Mouse (Mus musculus): ENCODE results near the gene Smlr1. TPM values are rescaled to one million over a fixed set of nuclear protein-coding genes. Genes with fewer than 3 reads are reported as not detected.

Smlr1 gene
- 2.2 and 2.4 TPM in 2 replicates for polyA plus RNA-seq (2014; fragmentation: Nextera tagmentation; extraction: Ambion mirVana)

- ATAC-seq (replicated peaks; ENCODE audit: low FRiP score) (no peak), DNase-seq (ENCODE audit: low spot score) (no peak)
- Histone ChIP-seq H3K4me3 (ENCODE audit: low read depth, low read length) (no peak within 1 kb of the TSS), H3K27me3 (replicated peaks; ENCODE audit: control insufficient read depth, insufficient read depth, low read length) (no peaks in the 10 kb centered on the region), H3K4me1 (replicated peaks; ENCODE audit: control insufficient read depth, insufficient read depth, low read length) (no peaks in the 10 kb centered on the region), H3K36me3 (ENCODE audit: control insufficient read depth, insufficient read depth, low read length) (no peaks in the 10 kb centered on the region), H3K4me2 (no peak within 1 kb of the TSS; the same call in 1 of the 2 replicates), H3K9me3 (ENCODE audit: control insufficient read depth, low read length) (no peaks in the 10 kb centered on the region), H3K27ac (ENCODE audit: low read depth, low read length) (no peak within 1 kb of the TSS), H3K9ac (ENCODE audit: low read depth, low read length) (no peak within 1 kb of the TSS)
- WGBS = 78% methylated on average over 10 of the region's 10 CpGs
Observed at GRCm38 (mm10) chr10:25535891-25536331, at the start of gene Smlr1. Gene Smlr1 (minus strand): TSS chr10:25536267.

GRCm38 (mm10) chr10:25584899-25585298 lies 48.8 kb upstream of the Smlr1 start:
- 89% methylated on average over 6 of the region's 6 CpGs for WGBS
- no peaks in the 10 kb centered on the region for H3K4me1 ChIP-seq (replicated peaks; ENCODE audit: control insufficient read depth, insufficient read depth, low read length)
- H3K9ac ChIP-seq (ENCODE audit: low read depth, low read length) = no peak overlapping the region
- no peaks in the 10 kb centered on the region for H3K9me3 ChIP-seq (ENCODE audit: control insufficient read depth, low read length)
- ATAC-seq (replicated peaks; ENCODE audit: low FRiP score) (no peak), DNase-seq (ENCODE audit: low spot score) (no peak)
- H3K36me3 ChIP-seq (ENCODE audit: control insufficient read depth, insufficient read depth, low read length) = no peaks in the 10 kb centered on the region
- no peak overlapping the region for H3K4me2 ChIP-seq
- H3K27ac ChIP-seq (ENCODE audit: low read depth, low read length) = no peak overlapping the region
- no peak overlapping the region for H3K4me3 ChIP-seq (ENCODE audit: low read depth, low read length)
- no peaks in the 10 kb centered on the region for H3K27me3 ChIP-seq (replicated peaks; ENCODE audit: control insufficient read depth, insufficient read depth, low read length)

- ATAC-seq (replicated peaks; ENCODE audit: low FRiP score) (no peak), DNase-seq (ENCODE audit: low spot score) (no peak)
- H3K9me3 ChIP-seq (ENCODE audit: control insufficient read depth, low read length) = no peaks in the 10 kb centered on the region
- H3K4me1 ChIP-seq (replicated peaks; ENCODE audit: control insufficient read depth, insufficient read depth, low read length) = no peaks in the 10 kb centered on the region
- H3K36me3 ChIP-seq (ENCODE audit: control insufficient read depth, insufficient read depth, low read length) = no peaks in the 10 kb centered on the region
- no peak overlapping the region for H3K9ac ChIP-seq (ENCODE audit: low read depth, low read length)
- no peak overlapping the region for H3K27ac ChIP-seq (ENCODE audit: low read depth, low read length)
- 59% methylated on average over 2 of the region's 2 CpGs for WGBS
- no peak overlapping the region for H3K4me3 ChIP-seq (ENCODE audit: low read depth, low read length)
- no peaks in the 10 kb centered on the region for H3K27me3 ChIP-seq (replicated peaks; ENCODE audit: control insufficient read depth, insufficient read depth, low read length)
- no peak overlapping the region for H3K4me2 ChIP-seq
Observed at GRCm38 (mm10) chr10:25580066-25580465, 44.0 kb upstream of the Smlr1 start.

- H3K4me2 ChIP-seq = no peak overlapping the region
Observed at GRCm38 (mm10) chr10:25571319-25572240, 35.5 kb upstream of the Smlr1 start.

GRCm38 (mm10) chr10:25552936-25553335 lies 16.9 kb upstream of the Smlr1 start:
- no peaks in the 10 kb centered on the region for H3K27me3 ChIP-seq (replicated peaks; ENCODE audit: control insufficient read depth, insufficient read depth, low read length)
- ATAC-seq (replicated peaks; ENCODE audit: low FRiP score) (no peak), DNase-seq (ENCODE audit: low spot score) (no peak)
- H3K27ac ChIP-seq (ENCODE audit: low read depth, low read length) = no peak overlapping the region
- H3K9me3 ChIP-seq (ENCODE audit: control insufficient read depth, low read length) = no peaks in the 10 kb centered on the region
- no peak overlapping the region for H3K4me2 ChIP-seq
- H3K9ac ChIP-seq (ENCODE audit: low read depth, low read length) = no peak overlapping the region
- WGBS = 57% methylated on average over 4 of the region's 4 CpGs
- no peaks in the 10 kb centered on the region for H3K36me3 ChIP-seq (ENCODE audit: control insufficient read depth, insufficient read depth, low read length)
- H3K4me1 ChIP-seq (replicated peaks; ENCODE audit: control insufficient read depth, insufficient read depth, low read length) = no peaks in the 10 kb centered on the region
- H3K4me3 ChIP-seq (ENCODE audit: low read depth, low read length) = no peak overlapping the region

More at GRCm38 (mm10) chr10:25571319-25572240, 35.5 kb upstream of the Smlr1 start:
- Histone ChIP-seq H3K9me3 (ENCODE audit: control insufficient read depth, low read length) (no peaks in the 10 kb centered on the region), H3K4me1 (replicated peaks; ENCODE audit: control insufficient read depth, insufficient read depth, low read length) (no peaks in the 10 kb centered on the region), H3K36me3 (ENCODE audit: control insufficient read depth, insufficient read depth, low read length) (no peaks in the 10 kb centered on the region), H3K27me3 (replicated peaks; ENCODE audit: control insufficient read depth, insufficient read depth, low read length) (no peaks in the 10 kb centered on the region), H3K9ac (ENCODE audit: low read depth, low read length) (no peak overlapping the region), H3K4me3 (ENCODE audit: low read depth, low read length) (no peak overlapping the region), H3K27ac (ENCODE audit: low read depth, low read length) (no peak overlapping the region)
- ATAC-seq (replicated peaks; ENCODE audit: low FRiP score) (no peak), DNase-seq (ENCODE audit: low spot score) (no peak)
- 73% methylated on average over 9 of the region's 9 CpGs for WGBS

GRCm38 (mm10) chr10:25541097-25541496 lies 5.0 kb upstream of the Smlr1 start:
- Histone ChIP-seq H3K4me2 (no peak overlapping the region), H3K27me3 (replicated peaks; ENCODE audit: control insufficient read depth, insufficient read depth, low read length) (no peaks in the 10 kb centered on the region), H3K9me3 (ENCODE audit: control insufficient read depth, low read length) (no peaks in the 10 kb centered on the region), H3K36me3 (ENCODE audit: control insufficient read depth, insufficient read depth, low read length) (no peaks in the 10 kb centered on the region), H3K9ac (ENCODE audit: low read depth, low read length) (no peak overlapping the region), H3K27ac (ENCODE audit: low read depth, low read length) (no peak overlapping the region), H3K4me3 (ENCODE audit: low read depth, low read length) (no peak overlapping the region), H3K4me1 (replicated peaks; ENCODE audit: control insufficient read depth, insufficient read depth, low read length) (no peaks in the 10 kb centered on the region)
- ATAC-seq (replicated peaks; ENCODE audit: low FRiP score) (no peak), DNase-seq (ENCODE audit: low spot score) (no peak)
- WGBS = 88% methylated on average over 3 of the region's 3 CpGs

- Histone ChIP-seq H3K4me2 (no peak overlapping the region), H3K9ac (ENCODE audit: low read depth, low read length) (no peak overlapping the region), H3K36me3 (ENCODE audit: control insufficient read depth, insufficient read depth, low read length) (no peaks in the 10 kb centered on the region), H3K27ac (ENCODE audit: low read depth, low read length) (no peak overlapping the region), H3K9me3 (ENCODE audit: control insufficient read depth, low read length) (no peaks in the 10 kb centered on the region), H3K4me1 (replicated peaks; ENCODE audit: control insufficient read depth, insufficient read depth, low read length) (no peaks in the 10 kb centered on the region), H3K4me3 (ENCODE audit: low read depth, low read length) (no peak overlapping the region), H3K27me3 (replicated peaks; ENCODE audit: control insufficient read depth, insufficient read depth, low read length) (no peaks in the 10 kb centered on the region)
- no peak for DNase-seq (ENCODE audit: low spot score)
- peak; percentile 41; the same call in 1 of the 2 replicates for ATAC-seq (replicated peaks; ENCODE audit: low FRiP score)
- WGBS = 64% methylated on average over 6 of the region's 6 CpGs
Observed at GRCm38 (mm10) chr10:25539771-25540168, 3.7 kb upstream of the Smlr1 start.

- H3K4me2 ChIP-seq = no peak overlapping the region
- no peaks in the 10 kb centered on the region for H3K4me1 ChIP-seq (replicated peaks; ENCODE audit: control insufficient read depth, insufficient read depth, low read length)
- no peak overlapping the region for H3K9ac ChIP-seq (ENCODE audit: low read depth, low read length)
- H3K4me3 ChIP-seq (ENCODE audit: low read depth, low read length) = no peak overlapping the region
- WGBS = 68% methylated on average over 4 of the region's 4 CpGs
- H3K9me3 ChIP-seq (ENCODE audit: control insufficient read depth, low read length) = no peaks in the 10 kb centered on the region
- no peak for DNase-seq (ENCODE audit: low spot score)
- ATAC-seq (replicated peaks; ENCODE audit: low FRiP score) = no peak
- no peaks in the 10 kb centered on the region for H3K27me3 ChIP-seq (replicated peaks; ENCODE audit: control insufficient read depth, insufficient read depth, low read length)
- no peak overlapping the region for H3K27ac ChIP-seq (ENCODE audit: low read depth, low read length)
- no peaks in the 10 kb centered on the region for H3K36me3 ChIP-seq (ENCODE audit: control insufficient read depth, insufficient read depth, low read length)
Observed at GRCm38 (mm10) chr10:25539146-25539770, 3.2 kb upstream of the Smlr1 start.

Data from liver, embryonic 11.5 days (tissue).